Mouse (Mus musculus) granulocyte monocyte progenitor cell, adult 5-6 weeks (primary cell): ENCODE results near the gene Dhx8. TPM values are rescaled to one million over a fixed set of nuclear protein-coding genes. Genes with fewer than 3 reads are reported as not detected.

ENCODE experiments used
- ATAC-seq: replicated peaks from 2 replicates; pipeline ENCODE4 v1.8.0; 2016; ENCODE audit warnings: mild to moderate bottlenecking, moderate TSS enrichment, inconsistent platforms; ENCODE audit not compliant: poor library complexity, severe bottlenecking
- total RNA-seq, 2 experiments: library from RNA; stranded (forward) in 1 of 2; stranded (reverse) in 1 of 2; fragments of 200-712, 200-1000 nt in 1 of 2; fragments of >200 nt in 1 of 2; fragmentation: Nextera tagmentation in 1 of 2; gene quantifications; 2 replicates each; pipeline ENCODE4 v1.2.3; 2014 to 2017

Dhx8 gene
- total RNA-seq, 2 experiments from 2014 or later, result 35.2 to 38.3 TPM

- no peak for ATAC-seq
Measured at GRCm38 (mm10) chr11:101790811-101791526, 58.2 kb downstream of the Dhx8 start.

DNA sequence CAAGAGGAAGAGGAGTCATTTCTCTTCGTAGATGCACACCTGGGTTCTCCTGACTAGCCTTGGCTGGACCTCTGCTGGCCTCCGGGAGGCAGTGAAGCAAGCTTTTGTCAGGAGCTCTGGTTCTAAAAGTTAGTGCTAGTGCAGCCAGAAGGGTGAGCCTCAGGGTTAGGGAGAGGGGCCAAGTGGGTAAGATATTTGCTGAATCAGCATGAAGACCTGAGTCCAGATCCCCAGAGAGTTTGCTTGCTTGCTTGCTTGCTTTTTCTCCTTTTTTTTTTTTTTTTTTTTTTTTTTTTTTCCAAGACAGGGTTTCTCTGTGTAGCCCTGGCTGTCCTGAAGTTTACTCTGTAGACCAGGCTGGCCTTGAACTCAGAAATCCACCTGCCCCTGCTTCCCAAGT is 64.6 kb downstream of the Dhx8 start:
- no peak for ATAC-seq

DNA sequence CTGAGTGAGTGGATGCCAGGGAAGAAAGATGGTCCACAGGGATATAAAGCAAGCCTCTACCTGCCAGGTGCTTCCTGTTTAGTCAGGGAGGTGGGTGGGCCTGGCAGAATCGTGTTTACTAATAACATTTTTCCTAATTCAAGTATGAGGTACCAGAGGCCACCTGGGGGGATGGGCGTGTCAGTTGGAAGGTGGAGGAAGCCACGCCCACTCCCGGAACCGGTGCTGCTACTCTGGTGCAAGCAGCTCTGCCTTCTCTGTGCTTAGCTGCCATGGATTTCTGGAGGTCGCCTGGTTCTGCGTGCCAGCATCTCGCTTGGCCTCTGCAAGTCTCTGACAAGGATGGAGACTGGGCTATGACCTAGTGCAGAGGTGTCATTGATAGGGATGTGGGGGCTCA is 65.4 kb downstream of the Dhx8 start:
- no peak for ATAC-seq

GRCm38 (mm10) chr11:101801386-101801785 is 68.7 kb downstream of the Dhx8 start:
- no peak for ATAC-seq

- ATAC-seq, result no peak
Measured at GRCm38 (mm10) chr11:101805113-101805704, 72.5 kb downstream of the Dhx8 start.

DNA sequence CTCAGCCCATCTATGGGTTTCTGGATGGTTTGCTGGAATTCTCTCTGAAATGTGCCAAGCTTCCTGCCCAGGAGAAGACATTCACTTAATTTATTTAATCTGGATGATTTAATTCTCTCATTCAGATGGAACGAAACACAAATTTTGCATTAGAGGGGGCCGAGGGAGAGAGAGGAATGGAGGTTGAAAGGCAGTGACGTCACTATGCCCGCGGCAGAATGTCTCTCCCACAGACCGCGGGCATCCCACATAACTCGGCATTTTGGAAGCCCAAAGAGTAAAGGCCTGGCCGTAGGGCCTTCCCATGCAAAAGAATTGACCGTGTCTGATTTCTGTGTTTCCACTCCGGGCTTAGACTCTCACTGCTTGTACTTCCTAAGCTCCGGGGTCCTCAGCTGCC is 74.0 kb downstream of the Dhx8 start:
- ATAC-seq, result no peak

DNA sequence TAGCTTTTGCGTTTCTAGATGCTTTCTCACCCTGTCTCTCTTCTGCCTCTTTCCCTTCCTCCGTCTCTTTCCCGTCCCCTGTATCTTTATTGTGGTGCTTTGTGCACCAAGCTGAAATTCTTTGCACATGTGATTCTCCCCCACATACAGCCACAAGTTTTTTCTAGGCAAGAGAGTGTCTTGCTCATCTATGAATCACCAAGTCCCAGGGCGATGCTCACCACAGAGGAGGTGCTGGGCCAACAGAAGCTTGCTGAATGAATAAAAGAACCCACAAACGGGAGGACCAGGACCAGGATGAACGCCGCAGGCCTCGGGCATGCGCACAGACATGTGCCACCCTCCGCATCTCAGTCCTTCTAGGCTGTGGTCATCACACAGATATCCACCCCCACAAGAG is 74.5 kb downstream of the Dhx8 start:
- ATAC-seq, result no peak

DNA sequence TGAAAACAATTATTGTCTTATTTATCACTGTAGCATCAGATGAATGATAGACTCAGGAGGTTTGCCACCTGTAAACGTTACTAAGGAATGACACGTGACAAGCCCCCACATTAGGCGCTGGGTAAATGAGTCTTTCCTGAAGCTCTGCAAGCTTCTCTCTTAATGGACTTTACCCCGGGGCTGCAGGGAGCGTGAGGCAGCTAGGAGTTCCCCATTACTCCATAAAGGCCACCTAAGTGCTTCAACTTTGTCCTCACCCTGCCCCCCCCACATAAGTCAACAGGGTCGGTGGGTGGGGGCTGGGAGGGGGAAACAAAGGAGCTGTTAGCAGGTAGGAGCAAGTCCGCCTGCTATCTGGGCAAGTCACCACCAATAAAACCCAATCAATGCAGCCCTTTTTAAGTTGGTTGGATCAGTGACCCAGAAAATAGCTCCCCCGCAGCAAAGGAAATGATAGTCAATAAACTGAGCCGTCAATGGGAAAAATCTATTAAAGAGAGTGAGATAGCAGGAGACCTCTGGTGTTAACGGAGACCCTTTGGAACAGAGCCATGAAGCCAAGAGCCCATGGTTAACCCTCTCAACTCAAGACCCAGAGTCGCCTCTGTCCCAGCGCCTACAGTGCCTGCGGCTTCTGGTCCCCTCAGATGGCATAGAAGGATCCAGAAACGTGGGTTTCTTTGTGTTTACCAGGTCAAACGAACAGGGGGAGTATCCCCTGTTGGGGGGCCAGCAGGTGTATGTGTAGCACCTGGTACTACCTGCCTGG is 76.5 kb downstream of the Dhx8 start:
- no peak for ATAC-seq

DNA sequence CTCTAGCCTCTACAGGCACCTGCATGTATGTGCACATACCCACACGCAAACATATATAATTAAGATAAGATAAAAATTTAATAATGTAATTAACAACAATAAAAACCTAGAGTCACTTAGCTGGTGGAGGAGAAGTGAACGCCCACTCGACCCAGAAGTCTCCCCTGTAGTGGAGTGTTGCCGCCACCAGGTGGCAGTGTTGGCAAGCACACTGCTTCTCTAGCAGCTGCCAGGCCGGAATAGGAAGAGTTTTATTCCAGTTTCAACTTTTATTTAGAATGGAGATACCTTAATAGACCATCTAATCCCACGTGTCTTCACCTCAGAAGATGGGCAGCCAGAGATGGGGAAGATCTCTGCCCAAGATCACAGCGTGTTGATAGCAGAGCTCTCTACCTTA is 80.5 kb downstream of the Dhx8 start:
- ATAC-seq, result peak; percentile 73

DNA sequence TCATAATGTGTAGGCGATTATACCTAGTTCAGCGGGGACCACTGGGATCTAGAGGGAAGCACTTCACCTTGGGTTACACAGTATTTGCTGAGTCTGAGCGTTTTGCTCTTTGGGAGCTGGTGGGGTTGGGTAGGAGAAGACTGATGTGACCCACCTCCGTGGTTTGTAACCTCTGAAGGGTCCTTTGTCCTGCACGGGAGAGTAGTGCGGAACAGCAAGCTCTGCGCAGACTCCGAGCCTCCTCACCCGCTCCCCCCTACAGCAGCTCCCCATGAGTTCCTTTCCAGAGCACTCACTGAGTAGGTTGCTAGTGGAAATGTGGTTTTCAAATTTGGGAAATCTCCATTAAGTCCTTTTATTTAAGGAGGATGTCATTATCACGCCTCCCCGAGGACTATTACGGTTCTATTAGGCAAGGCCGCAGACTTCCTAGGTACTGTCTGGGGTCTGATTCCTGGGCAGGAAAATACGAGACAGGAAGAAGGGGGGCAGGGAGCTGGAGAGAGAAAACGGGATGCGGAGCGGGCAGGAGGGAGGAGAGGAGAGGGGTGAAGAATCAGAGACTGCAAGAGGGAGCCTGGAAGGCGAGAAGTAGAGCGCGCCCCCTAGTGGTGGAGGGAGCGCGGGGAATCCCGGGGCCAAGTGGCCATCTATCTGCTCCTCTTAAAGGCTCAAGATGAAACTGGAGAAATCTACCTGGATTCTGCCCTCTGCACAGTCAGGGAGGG is 81.8 kb downstream of the Dhx8 start:
- ATAC-seq, result peak; percentile 58

- ATAC-seq, result no peak; the same call in 1 of the 2 replicates
Measured at GRCm38 (mm10) chr11:101815103-101816085, 82.7 kb downstream of the Dhx8 start.

Other genes starting within 250 kb of the Dhx8 start
- gene Brca1, start 181.0 kb upstream of the Dhx8 start, total RNA-seq (2014; fragmentation: Nextera tagmentation), result 26.6 and 34.0 TPM in 2 replicates
- 38.5 and 39.0 TPM in 2 replicates for gene Brca1, start 181.0 kb upstream of the Dhx8 start, total RNA-seq (2017)
- gene Nbr1, start 180.8 kb upstream of the Dhx8 start, total RNA-seq (2014; fragmentation: Nextera tagmentation), result 33.2 and 45.0 TPM in 2 replicates
- 38.6 and 41.4 TPM in 2 replicates for gene Nbr1, start 180.8 kb upstream of the Dhx8 start, total RNA-seq (2017)
- gene Tmem106a, start 150.7 kb upstream of the Dhx8 start, total RNA-seq (2014; fragmentation: Nextera tagmentation), result 4.3 and 6.3 TPM in 2 replicates
- gene Tmem106a, start 150.7 kb upstream of the Dhx8 start, total RNA-seq (2017), result 0.78 and 1.4 TPM in 2 replicates
- not detected in 2 replicates for gene Gm11634, start 133.7 kb upstream of the Dhx8 start, total RNA-seq (2014; fragmentation: Nextera tagmentation)
- not detected in 2 replicates for gene Gm11634, start 133.7 kb upstream of the Dhx8 start, total RNA-seq (2017)
- gene Rdm1, start 105.7 kb upstream of the Dhx8 start, total RNA-seq (2014; fragmentation: Nextera tagmentation), result 6.4 and 28.8 TPM in 2 replicates
- gene Rdm1, start 105.7 kb upstream of the Dhx8 start, total RNA-seq (2017), result 6.2 and 17.0 TPM in 2 replicates
- gene Arl4d, start 67.4 kb upstream of the Dhx8 start, total RNA-seq (2014; fragmentation: Nextera tagmentation), result 1.1 TPM in 1 of 2 replicates, not detected in the other
- 0.34 and 0.77 TPM in 2 replicates for gene Arl4d, start 67.4 kb upstream of the Dhx8 start, total RNA-seq (2017)
- gene Etv4, start 52.5 kb downstream of the Dhx8 start, total RNA-seq (2014; fragmentation: Nextera tagmentation), result not detected in 2 replicates
- not detected in 2 replicates for gene Etv4, start 52.5 kb downstream of the Dhx8 start, total RNA-seq (2017)
- not detected in 2 replicates for gene Meox1, start 161.5 kb downstream of the Dhx8 start, total RNA-seq (2014; fragmentation: Nextera tagmentation)
- not detected in 2 replicates for gene Meox1, start 161.5 kb downstream of the Dhx8 start, total RNA-seq (2017)
- not detected in 2 replicates for gene Sost, start 234.1 kb downstream of the Dhx8 start, total RNA-seq (2014; fragmentation: Nextera tagmentation)
- not detected in 2 replicates for gene Sost, start 234.1 kb downstream of the Dhx8 start, total RNA-seq (2017)